Mouse (Mus musculus): ENCODE results near the gene Bola3. TPM values are rescaled to one million over a fixed set of nuclear protein-coding genes. Genes with fewer than 3 reads are reported as not detected.

The Bola3 gene
- polyA plus RNA-seq, 1 experiment, result 111 TPM

DNA sequence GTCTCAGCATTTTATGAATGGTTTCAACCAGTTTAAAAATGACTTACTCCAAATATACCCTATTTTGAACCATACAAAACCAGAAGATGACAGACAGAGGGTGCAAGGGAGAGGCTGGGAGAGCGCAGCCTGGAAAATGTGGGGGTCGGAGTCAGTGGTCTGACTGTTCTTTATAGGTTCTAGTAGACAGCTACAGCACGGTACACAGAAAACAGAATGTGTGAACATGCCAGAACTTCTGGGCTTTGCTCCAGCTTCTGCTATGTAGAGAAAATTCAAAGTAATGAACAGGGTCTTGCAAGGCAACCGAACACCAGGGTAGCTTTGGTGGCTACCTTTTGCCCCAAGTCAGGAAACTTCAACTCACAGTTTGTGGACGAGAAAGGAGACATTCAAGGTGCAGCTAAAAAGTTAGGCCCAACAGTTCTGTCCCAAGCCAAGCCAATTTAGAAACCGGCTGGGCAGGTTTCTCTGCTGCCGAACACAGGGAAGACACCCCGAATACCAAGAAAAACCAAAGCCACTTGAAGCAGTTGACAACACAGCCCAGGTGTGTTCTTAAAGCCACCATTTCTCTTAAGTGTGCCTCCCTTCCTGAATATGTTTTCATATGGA is 43.3 kb downstream of the Bola3 start:
- Histone ChIP-seq H3K79me2 (ENCODE audit: control insufficient read depth, insufficient read depth) (peaks cover 82% of the 10 kb centered on the region), H3ac (ENCODE audit: control insufficient read depth, insufficient read length, low read depth) (no peak overlapping the region), H3K27me3 (ENCODE audit: control insufficient read depth, insufficient read depth, insufficient read length) (no peaks in the 10 kb centered on the region), H3K36me3 (ENCODE audit: control insufficient read depth, insufficient read depth) (peaks cover 40% of the 10 kb centered on the region), H3K4me3 (ENCODE audit: insufficient read depth, poor library complexity, severe bottlenecking) (no peak overlapping the region), H3K79me3 (ENCODE audit: low read depth) (peaks cover 30% of the 10 kb centered on the region)
- TF ChIP-seq FOSL1 (IDR thresholded peaks at IDR 0.05; ENCODE audit: insufficient read depth, low read length, poor library complexity, severe bottlenecking) (no peak), MYOG (IDR thresholded peaks at IDR 0.05; ENCODE audit: control insufficient read depth, extremely low read depth, insufficient read length) (no peak), USF1 (IDR thresholded peaks at IDR 0.05; ENCODE audit: low read depth) (no peak), CEBPB (IDR thresholded peaks at IDR 0.05; ENCODE audit: low read depth) (no peak), MYOD1 (IDR thresholded peaks at IDR 0.05; ENCODE audit: control insufficient read depth, insufficient read length, low read depth) (no peak), MAX (IDR thresholded peaks at IDR 0.05) (no peak), CTCF (IDR thresholded peaks at IDR 0.05; ENCODE audit: control insufficient read depth, insufficient read depth, insufficient read length) (no peak)

DNA sequence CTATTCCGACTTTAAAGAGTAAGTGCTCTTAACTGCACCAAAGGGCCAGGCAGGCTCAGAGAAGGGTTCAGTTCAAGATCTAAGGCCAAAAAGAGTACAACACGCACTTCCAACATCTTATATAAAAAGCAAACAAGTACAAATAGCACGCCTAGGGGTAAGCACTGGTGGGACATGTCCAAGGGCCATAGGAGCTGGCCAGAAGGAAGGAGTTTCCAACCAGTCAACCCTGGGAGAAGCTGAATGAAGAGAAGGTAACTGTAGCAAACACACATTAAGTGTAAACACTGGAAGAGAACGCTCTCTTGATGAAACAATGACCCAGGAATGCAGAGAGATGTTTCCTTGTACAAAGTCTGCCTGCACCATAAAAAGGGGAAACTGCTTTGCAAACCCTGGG is 45.2 kb downstream of the Bola3 start:
- Histone ChIP-seq H3K27me3 (ENCODE audit: control insufficient read depth, insufficient read depth, insufficient read length) (no peaks in the 10 kb centered on the region), H3K36me3 (ENCODE audit: control insufficient read depth, insufficient read depth) (peaks cover 40% of the 10 kb centered on the region), H3K4me3 (ENCODE audit: insufficient read depth, poor library complexity, severe bottlenecking) (no peak overlapping the region), H3ac (ENCODE audit: control insufficient read depth, insufficient read length, low read depth) (no peak overlapping the region), H3K79me2 (ENCODE audit: control insufficient read depth, insufficient read depth) (peaks cover 70% of the 10 kb centered on the region), H3K79me3 (ENCODE audit: low read depth) (peaks cover 30% of the 10 kb centered on the region)
- no peak for TF ChIP-seq MYOG (IDR thresholded peaks at IDR 0.05; ENCODE audit: control insufficient read depth, extremely low read depth, insufficient read length)

DNA sequence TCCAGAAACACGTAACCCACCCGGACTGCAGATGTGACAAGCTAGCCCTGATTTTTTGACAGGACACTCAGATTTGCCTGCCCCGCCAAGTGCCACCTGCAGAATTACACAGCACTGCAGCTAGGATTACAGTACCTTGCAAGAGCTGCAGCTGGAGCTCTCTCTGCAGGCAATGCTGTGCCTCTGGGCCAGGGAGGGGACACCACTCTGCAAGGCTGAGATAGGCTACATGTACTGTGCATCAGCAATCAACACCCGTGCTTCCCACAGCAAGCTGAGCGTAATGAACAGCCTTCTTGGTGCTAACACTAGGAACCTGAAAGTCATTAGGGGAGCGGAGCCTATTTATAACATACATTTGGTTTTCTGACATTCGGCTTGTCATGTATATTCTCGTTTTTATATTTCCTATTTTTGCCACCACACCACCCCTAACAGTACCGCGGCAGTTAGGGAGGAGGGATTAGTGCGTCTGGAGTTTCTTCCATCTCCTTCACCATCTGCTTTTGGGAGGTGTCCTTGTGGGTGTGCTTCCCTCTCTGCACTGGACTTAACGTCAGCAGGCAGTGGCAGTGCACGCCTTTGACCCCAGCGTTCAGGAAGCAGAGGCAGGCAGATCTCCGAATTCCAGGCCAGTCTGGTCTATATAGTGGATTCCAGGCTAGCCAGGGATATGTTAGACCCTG is 46.7 kb downstream of the Bola3 start:
- no peak overlapping the region for H3K4me3 ChIP-seq (ENCODE audit: insufficient read depth, poor library complexity, severe bottlenecking)
- H3K79me2 ChIP-seq (ENCODE audit: control insufficient read depth, insufficient read depth), result peaks cover 64% of the 10 kb centered on the region
- H3K27me3 ChIP-seq (ENCODE audit: control insufficient read depth, insufficient read depth, insufficient read length), result no peaks in the 10 kb centered on the region
- H3K36me3 ChIP-seq (ENCODE audit: control insufficient read depth, insufficient read depth), result peaks cover 46% of the 10 kb centered on the region
- peaks cover 23% of the 10 kb centered on the region for H3K79me3 ChIP-seq (ENCODE audit: low read depth)
- no peak for TF ChIP-seq USF1 (IDR thresholded peaks at IDR 0.05; ENCODE audit: low read depth)
- TF ChIP-seq FOSL1 (IDR thresholded peaks at IDR 0.05; ENCODE audit: insufficient read depth, low read length, poor library complexity, severe bottlenecking), result no peak
- no peak overlapping the region for H3ac ChIP-seq (ENCODE audit: control insufficient read depth, insufficient read length, low read depth)

GRCm38 (mm10) chr6:83396711-83397110 is 47.8 kb downstream of the Bola3 start:
- Histone ChIP-seq H3K79me2 (ENCODE audit: control insufficient read depth, insufficient read depth) (peaks cover 56% of the 10 kb centered on the region), H3K79me3 (ENCODE audit: low read depth) (peaks cover 15% of the 10 kb centered on the region), H3K4me3 (ENCODE audit: insufficient read depth, poor library complexity, severe bottlenecking) (no peak overlapping the region), H3K27me3 (ENCODE audit: control insufficient read depth, insufficient read depth, insufficient read length) (no peaks in the 10 kb centered on the region), H3ac (ENCODE audit: control insufficient read depth, insufficient read length, low read depth) (no peak overlapping the region), H3K36me3 (ENCODE audit: control insufficient read depth, insufficient read depth) (peaks cover 55% of the 10 kb centered on the region)
- TF ChIP-seq MYOD1 (IDR thresholded peaks at IDR 0.05; ENCODE audit: control insufficient read depth, insufficient read length, low read depth) (no peak), FOSL1 (IDR thresholded peaks at IDR 0.05; ENCODE audit: insufficient read depth, low read length, poor library complexity, severe bottlenecking) (no peak), MAX (IDR thresholded peaks at IDR 0.05) (no peak), MYOG (IDR thresholded peaks at IDR 0.05; ENCODE audit: control insufficient read depth, extremely low read depth, insufficient read length) (no peak), CEBPB (IDR thresholded peaks at IDR 0.05; ENCODE audit: low read depth) (no peak), CTCF (IDR thresholded peaks at IDR 0.05; ENCODE audit: control insufficient read depth, insufficient read depth, insufficient read length) (no peak), USF1 (IDR thresholded peaks at IDR 0.05; ENCODE audit: low read depth) (no peak)

GRCm38 (mm10) chr6:83397728-83398127 is 48.8 kb downstream of the Bola3 start:
- H3K79me3 ChIP-seq (ENCODE audit: low read depth), result peaks cover 15% of the 10 kb centered on the region
- H3ac ChIP-seq (ENCODE audit: control insufficient read depth, insufficient read length, low read depth), result no peak overlapping the region
- H3K79me2 ChIP-seq (ENCODE audit: control insufficient read depth, insufficient read depth), result peaks cover 49% of the 10 kb centered on the region
- no peak overlapping the region for H3K4me3 ChIP-seq (ENCODE audit: insufficient read depth, poor library complexity, severe bottlenecking)
- H3K27me3 ChIP-seq (ENCODE audit: control insufficient read depth, insufficient read depth, insufficient read length), result no peaks in the 10 kb centered on the region
- peaks cover 57% of the 10 kb centered on the region for H3K36me3 ChIP-seq (ENCODE audit: control insufficient read depth, insufficient read depth)
- TF ChIP-seq CTCF (IDR thresholded peaks at IDR 0.05; ENCODE audit: control insufficient read depth, insufficient read depth, insufficient read length) (no peak), MYOG (IDR thresholded peaks at IDR 0.05; ENCODE audit: control insufficient read depth, extremely low read depth, insufficient read length) (no peak), FOSL1 (IDR thresholded peaks at IDR 0.05; ENCODE audit: insufficient read depth, low read length, poor library complexity, severe bottlenecking) (no peak), MAX (IDR thresholded peaks at IDR 0.05) (no peak), USF1 (IDR thresholded peaks at IDR 0.05; ENCODE audit: low read depth) (no peak), MYOD1 (IDR thresholded peaks at IDR 0.05; ENCODE audit: control insufficient read depth, insufficient read length, low read depth) (no peak), CEBPB (IDR thresholded peaks at IDR 0.05; ENCODE audit: low read depth) (no peak)

- Histone ChIP-seq H3K79me3 (ENCODE audit: low read depth) (peaks cover 7% of the 10 kb centered on the region), H3K36me3 (ENCODE audit: control insufficient read depth, insufficient read depth) (peaks cover 60% of the 10 kb centered on the region), H3K4me3 (ENCODE audit: insufficient read depth, poor library complexity, severe bottlenecking) (no peak overlapping the region), H3K79me2 (ENCODE audit: control insufficient read depth, insufficient read depth) (peaks cover 31% of the 10 kb centered on the region), H3K27me3 (ENCODE audit: control insufficient read depth, insufficient read depth, insufficient read length) (no peaks in the 10 kb centered on the region), H3ac (ENCODE audit: control insufficient read depth, insufficient read length, low read depth) (no peak overlapping the region)
- no peak for TF ChIP-seq CTCF (IDR thresholded peaks at IDR 0.05; ENCODE audit: control insufficient read depth, insufficient read depth, insufficient read length)
- no peak for TF ChIP-seq MYOG (IDR thresholded peaks at IDR 0.05; ENCODE audit: control insufficient read depth, extremely low read depth, insufficient read length)
- no peak for TF ChIP-seq USF1 (IDR thresholded peaks at IDR 0.05; ENCODE audit: low read depth)
- no peak for TF ChIP-seq FOSL1 (IDR thresholded peaks at IDR 0.05; ENCODE audit: insufficient read depth, low read length, poor library complexity, severe bottlenecking)
- no peak for TF ChIP-seq MAX (IDR thresholded peaks at IDR 0.05)
- no peak for TF ChIP-seq CEBPB (IDR thresholded peaks at IDR 0.05; ENCODE audit: low read depth)
- TF ChIP-seq MYOD1 (IDR thresholded peaks at IDR 0.05; ENCODE audit: control insufficient read depth, insufficient read length, low read depth), result no peak
Observed at GRCm38 (mm10) chr6:83399790-83400189, 50.8 kb downstream of the Bola3 start.
